Mouse (Mus musculus) kidney, adult 18-20 months (tissue): ENCODE data around the gene Vps35l.

Source experiments
- DNase-seq: peaks from one replicate; pipeline ENCODE4 v3.0.0; 2021

Vps35l gene

GRCm38 (mm10) chr7:118778561-118778960 is 38.5 kb downstream of the Vps35l start:
- no peak for DNase-seq

GRCm38 (mm10) chr7:118783305-118784001 is 43.4 kb downstream of the Vps35l start:
- no peak for DNase-seq

- no peak for DNase-seq
These were observed 46.1 kb downstream of the Vps35l start for GRCm38 (mm10) chr7:118786091-118786490.

- no peak for DNase-seq
These were observed 47.3 kb downstream of the Vps35l start for GRCm38 (mm10) chr7:118787326-118787725.

- no peak for DNase-seq
These were observed 48.5 kb downstream of the Vps35l start for GRCm38 (mm10) chr7:118788481-118788880.

- DNase-seq: no peak
These were observed 50.3 kb downstream of the Vps35l start for GRCm38 (mm10) chr7:118790292-118790691.

- peak; percentile 31 for DNase-seq
These were observed 53.9 kb downstream of the Vps35l start for GRCm38 (mm10) chr7:118793899-118794298.

- DNase-seq: no peak
These were observed 55.8 kb downstream of the Vps35l start for GRCm38 (mm10) chr7:118795779-118796178.

- DNase-seq: no peak
These were observed 56.8 kb downstream of the Vps35l start for GRCm38 (mm10) chr7:118796838-118797237.

- DNase-seq: no peak
These were observed 57.6 kb downstream of the Vps35l start for GRCm38 (mm10) chr7:118797600-118797999.

- no peak for DNase-seq
These were observed 58.1 kb downstream of the Vps35l start for GRCm38 (mm10) chr7:118798105-118798570.

GRCm38 (mm10) chr7:118800112-118800734 is 60.2 kb downstream of the Vps35l start:
- no peak for DNase-seq

- no peak for DNase-seq
These were observed 61.8 kb downstream of the Vps35l start for GRCm38 (mm10) chr7:118801791-118802190.

GRCm38 (mm10) chr7:118803425-118803824 is 63.4 kb downstream of the Vps35l start:
- no peak for DNase-seq

GRCm38 (mm10) chr7:118806631-118807411 is 66.8 kb downstream of the Vps35l start:
- DNase-seq: no peak

GRCm38 (mm10) chr7:118807899-118808298 is 67.9 kb downstream of the Vps35l start:
- DNase-seq: no peak

- no peak for DNase-seq
These were observed 71.5 kb downstream of the Vps35l start for GRCm38 (mm10) chr7:118811407-118812106.

- no peak for DNase-seq
These were observed 73.6 kb downstream of the Vps35l start for GRCm38 (mm10) chr7:118813592-118813991.

GRCm38 (mm10) chr7:118816275-118816674 is 76.2 kb downstream of the Vps35l start:
- peak; percentile 31 for DNase-seq

- no peak for DNase-seq
These were observed 77.7 kb downstream of the Vps35l start for GRCm38 (mm10) chr7:118817741-118818140.

GRCm38 (mm10) chr7:118819666-118820065 is 79.6 kb downstream of the Vps35l start:
- DNase-seq: no peak

- DNase-seq: no peak
These were observed 81.3 kb downstream of the Vps35l start for GRCm38 (mm10) chr7:118821356-118821755.
